Mouse (Mus musculus): ENCODE measurements at regions not wholly inside any gene's neighbourhood (a gene's known extent, or its start where the extent isn't known, plus 50 kb on each side); places are given as distances from the start of the nearest gene placed in this dataset.

- in situ Hi-C loops (cut with MboI, MseI), result no loop called here
These were observed 565.4 kb upstream of the Pkn2 start for GRCm38 (mm10) chr3:143447005-143447709.

- in situ Hi-C loops (cut with MboI, MseI), result no loop called here
These were observed 535.6 kb upstream of the Pkn2 start for GRCm38 (mm10) chr3:143417401-143417800.

GRCm38 (mm10) chr3:143411655-143412054 is 529.9 kb upstream of the Pkn2 start:
- in situ Hi-C loops (cut with MboI, MseI), result no loop called here

GRCm38 (mm10) chr3:143398966-143399365 is 517.2 kb upstream of the Pkn2 start:
- in situ Hi-C loops (cut with MboI, MseI), result no loop called here

- in situ Hi-C loops (cut with MboI, MseI), result no loop called here
These were observed 502.6 kb upstream of the Pkn2 start for GRCm38 (mm10) chr3:143384357-143384756.

- in situ Hi-C loops (cut with MboI, MseI), result no loop called here
These were observed 497.4 kb upstream of the Pkn2 start for GRCm38 (mm10) chr3:143379193-143379592.

- in situ Hi-C loops (cut with MboI, MseI), result no loop called here
These were observed 495.6 kb upstream of the Pkn2 start for GRCm38 (mm10) chr3:143377446-143377845.

- in situ Hi-C loops (cut with MboI, MseI), result no loop called here
These were observed 493.8 kb upstream of the Pkn2 start for GRCm38 (mm10) chr3:143375527-143376061.

GRCm38 (mm10) chr3:143373501-143373900 is 491.7 kb upstream of the Pkn2 start:
- in situ Hi-C loops (cut with MboI, MseI), result no loop called here

GRCm38 (mm10) chr3:143369002-143369401 is 487.2 kb upstream of the Pkn2 start:
- in situ Hi-C loops (cut with MboI, MseI), result no loop called here

GRCm38 (mm10) chr3:143340032-143340431 is 458.2 kb upstream of the Pkn2 start:
- in situ Hi-C loops (cut with MboI, MseI), result no loop called here

- in situ Hi-C loops (cut with MboI, MseI), result no loop called here
These were observed 451.5 kb upstream of the Pkn2 start for GRCm38 (mm10) chr3:143333339-143333738.

GRCm38 (mm10) chr3:143328521-143328920 is 446.7 kb upstream of the Pkn2 start:
- in situ Hi-C loops (cut with MboI, MseI), result no loop called here

- in situ Hi-C loops (cut with MboI, MseI), result no loop called here
These were observed 445.8 kb upstream of the Pkn2 start for GRCm38 (mm10) chr3:143327652-143328051.

- in situ Hi-C loops (cut with MboI, MseI), result no loop called here
These were observed 434.7 kb upstream of the Pkn2 start for GRCm38 (mm10) chr3:143316457-143316856.

GRCm38 (mm10) chr3:143291793-143292192 is 410.0 kb upstream of the Pkn2 start:
- in situ Hi-C loops (cut with MboI, MseI), result no loop called here

GRCm38 (mm10) chr3:143264132-143264531 is 382.3 kb upstream of the Pkn2 start:
- in situ Hi-C loops (cut with MboI, MseI), result no loop called here

- in situ Hi-C loops (cut with MboI, MseI), result no loop called here
These were observed 370.8 kb upstream of the Pkn2 start for GRCm38 (mm10) chr3:143252643-143253042.

- in situ Hi-C loops (cut with MboI, MseI), result no loop called here
These were observed 370.2 kb upstream of the Pkn2 start for GRCm38 (mm10) chr3:143252008-143252407.

GRCm38 (mm10) chr3:143242691-143243090 is 360.9 kb upstream of the Pkn2 start:
- in situ Hi-C loops (cut with MboI, MseI), result no loop called here

- in situ Hi-C loops (cut with MboI, MseI), result no loop called here
These were observed 359.0 kb upstream of the Pkn2 start for GRCm38 (mm10) chr3:143240545-143241383.

GRCm38 (mm10) chr3:143238546-143238945 is 356.7 kb upstream of the Pkn2 start:
- in situ Hi-C loops (cut with MboI, MseI), result no loop called here
